Mouse (Mus musculus): ENCODE measurements at regions not wholly inside any gene's neighbourhood (a gene's known extent, or its start where the extent isn't known, plus 50 kb on each side); places are given as distances from the start of the nearest gene placed in this dataset.

GRCm38 (mm10) chr8:8254446-8254845, 406.6 kb downstream of the Efnb2 start:
- TF ChIP-seq POLR2A (IDR thresholded peaks at IDR 0.05; ENCODE audit: low read depth, low read length) = no peak
- no peak for TF ChIP-seq CTCF (IDR thresholded peaks at IDR 0.05; ENCODE audit: borderline replicate concordance, insufficient read depth, low read length)

All from embryonic fibroblast, embryonic 13.5 days (primary cell).